Mouse (Mus musculus): ENCODE measurements at regions not wholly inside any gene's neighbourhood (a gene's known extent, or its start where the extent isn't known, plus 50 kb on each side); places are given as distances from the start of the nearest gene placed in this dataset.

DNA sequence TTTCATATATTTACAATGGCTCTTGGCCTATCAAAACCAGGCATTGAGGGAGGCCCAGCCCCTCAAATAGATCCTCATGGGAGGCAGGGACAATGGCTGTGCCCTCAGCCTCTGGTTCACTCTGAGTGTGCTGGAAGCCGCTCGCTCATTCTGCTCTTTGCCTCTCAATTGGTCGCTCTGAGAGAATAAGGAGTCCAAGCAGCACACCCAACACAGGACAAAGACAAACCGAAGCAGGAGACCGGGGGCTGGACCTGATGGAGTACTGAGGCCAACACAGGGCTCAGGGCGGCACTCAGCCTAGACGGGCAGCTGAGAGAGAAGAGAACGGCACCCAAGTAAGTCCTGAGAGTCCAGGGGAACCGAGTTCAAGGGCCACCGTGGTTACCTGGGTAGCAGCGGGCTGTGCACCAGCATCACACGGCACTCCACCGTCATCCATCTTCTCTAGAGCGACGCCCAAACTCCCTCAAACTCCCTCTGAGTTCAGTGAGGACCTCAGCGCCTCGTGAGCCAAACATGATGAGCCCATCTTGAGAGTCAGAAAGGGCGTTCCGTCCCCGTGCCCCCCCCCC is 145.8 kb downstream of the Setd4 start:
- DNase-seq (ENCODE audit: low spot score) = no peak

GRCm38 (mm10) chr16:93456706-93457425 is 147.0 kb downstream of the Setd4 start:
- no peak for DNase-seq (ENCODE audit: low spot score)

DNA sequence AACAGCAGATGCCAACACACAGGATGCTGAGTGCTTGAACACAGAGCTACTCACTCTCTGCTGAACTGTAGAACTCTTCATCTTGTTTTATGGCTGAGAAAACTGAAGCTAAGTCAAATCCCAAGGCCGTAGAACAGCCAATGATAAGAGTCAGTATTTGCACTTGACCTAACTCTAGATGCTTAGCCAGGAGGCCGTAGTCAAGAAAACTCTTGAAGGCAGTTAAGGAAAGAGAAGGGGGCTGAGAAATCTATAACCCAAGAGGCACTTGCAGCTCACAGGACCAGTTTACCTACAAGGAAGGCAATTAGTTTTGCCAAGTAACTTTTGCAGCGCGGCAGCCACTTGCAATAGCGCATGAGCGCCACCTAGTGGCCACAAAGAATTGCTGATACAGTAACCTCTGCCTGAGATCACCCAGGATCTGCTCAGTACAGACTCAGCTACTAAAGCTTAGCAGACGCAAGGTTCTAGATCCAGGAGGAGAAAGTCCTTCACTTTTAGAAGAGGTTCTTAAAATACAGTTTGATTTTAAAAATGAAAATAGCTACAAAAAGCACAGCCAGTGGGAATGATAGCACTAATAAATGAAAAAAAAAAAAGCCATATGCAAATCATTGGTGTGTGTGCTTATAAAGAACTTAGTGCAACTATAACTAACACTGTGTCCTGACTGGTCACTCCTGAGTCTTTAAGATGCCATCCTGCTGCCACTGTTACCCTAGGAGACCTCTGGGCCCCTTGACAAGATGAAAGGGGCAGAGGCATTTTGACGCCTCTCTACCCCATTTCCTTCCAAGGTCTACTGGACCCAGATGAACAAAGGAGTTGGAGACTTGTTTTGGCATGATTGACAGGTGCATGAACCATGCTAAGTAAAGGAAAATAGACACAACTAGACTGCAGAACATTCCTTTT is 149.5 kb downstream of the Setd4 start:
- peak; percentile 51 for DNase-seq (ENCODE audit: low spot score)

- DNase-seq (ENCODE audit: low spot score) = no peak
Measured at GRCm38 (mm10) chr16:93453056-93453455, 150.8 kb downstream of the Setd4 start.

GRCm38 (mm10) chr16:93450896-93451295 is 153.0 kb downstream of the Setd4 start:
- DNase-seq (ENCODE audit: low spot score) = no peak

- DNase-seq (ENCODE audit: low spot score) = no peak
Measured at GRCm38 (mm10) chr16:93449925-93450324, 153.9 kb downstream of the Setd4 start.

DNA sequence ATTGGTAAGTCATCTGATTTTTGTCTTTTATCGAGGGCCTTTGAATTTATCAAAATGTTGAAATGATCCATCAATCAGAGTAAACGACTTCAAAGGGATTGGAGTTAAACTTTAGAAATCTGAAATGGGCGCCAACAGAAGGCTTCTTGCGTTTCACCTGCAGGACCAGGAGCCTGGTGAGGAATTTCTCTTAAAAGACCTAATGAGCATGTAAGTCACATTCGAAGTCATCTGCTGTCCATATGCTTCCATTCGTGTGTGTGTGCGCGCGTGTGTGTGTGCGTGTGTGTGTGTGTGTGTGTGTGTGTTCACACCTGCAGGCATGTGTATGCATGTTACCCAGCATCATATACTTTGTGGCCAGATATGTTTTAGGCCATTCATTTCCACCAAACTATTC is 155.7 kb downstream of the Setd4 start:
- DNase-seq (ENCODE audit: low spot score) = no peak

- DNase-seq (ENCODE audit: low spot score) = no peak
Measured at GRCm38 (mm10) chr16:93446970-93447369, 156.9 kb downstream of the Setd4 start.

DNA sequence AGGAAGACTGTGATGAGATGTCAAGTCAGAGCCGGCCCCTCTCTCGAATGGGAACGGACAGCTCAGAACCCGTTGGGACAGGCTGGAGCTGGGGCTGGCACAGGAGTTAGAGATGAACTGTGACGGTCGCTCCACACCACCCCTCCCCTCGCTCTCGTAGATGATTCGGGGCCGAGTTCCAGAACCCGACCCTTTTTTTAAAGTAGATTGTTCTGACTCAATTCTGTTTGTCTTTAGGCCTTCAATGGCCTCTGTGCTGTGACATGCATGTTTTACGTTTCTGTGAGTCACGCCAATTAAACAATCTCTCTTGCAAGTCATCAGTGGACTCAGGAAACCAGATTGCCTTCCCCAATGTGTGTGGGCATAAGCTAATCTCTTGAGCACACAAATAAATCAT is 157.7 kb downstream of the Setd4 start:
- DNase-seq (ENCODE audit: low spot score) = no peak

- no peak for DNase-seq (ENCODE audit: low spot score)
Measured at GRCm38 (mm10) chr16:93442837-93443236, 161.0 kb downstream of the Setd4 start.

- DNase-seq (ENCODE audit: low spot score) = no peak
Measured at GRCm38 (mm10) chr16:93437608-93438425, 166.0 kb downstream of the Setd4 start.

DNA sequence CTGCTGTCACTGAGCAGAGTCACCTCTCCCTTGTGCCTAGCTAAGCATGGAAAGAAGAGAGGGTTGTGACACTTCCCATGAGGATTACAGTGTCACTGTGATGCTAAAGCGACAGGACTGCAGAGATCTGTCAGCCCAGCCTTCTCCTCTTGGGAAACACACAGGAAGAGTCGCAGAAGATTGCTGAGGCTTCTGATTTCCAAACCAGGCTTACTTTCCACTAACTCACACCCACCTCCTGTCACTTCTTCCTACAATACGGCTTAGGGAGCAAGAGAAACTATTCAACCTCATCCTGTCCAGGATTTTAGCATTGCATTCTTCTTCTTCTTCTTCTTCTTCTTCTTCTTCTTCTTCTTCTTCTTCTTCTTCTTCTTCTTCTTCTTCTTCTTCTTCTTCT is 167.1 kb downstream of the Setd4 start:
- no peak for DNase-seq (ENCODE audit: low spot score)

- no peak for DNase-seq (ENCODE audit: low spot score)
Measured at GRCm38 (mm10) chr16:93431316-93431715, 172.5 kb downstream of the Setd4 start.

GRCm38 (mm10) chr16:93429324-93429781 is 174.5 kb downstream of the Setd4 start:
- no peak for DNase-seq (ENCODE audit: low spot score)

DNA sequence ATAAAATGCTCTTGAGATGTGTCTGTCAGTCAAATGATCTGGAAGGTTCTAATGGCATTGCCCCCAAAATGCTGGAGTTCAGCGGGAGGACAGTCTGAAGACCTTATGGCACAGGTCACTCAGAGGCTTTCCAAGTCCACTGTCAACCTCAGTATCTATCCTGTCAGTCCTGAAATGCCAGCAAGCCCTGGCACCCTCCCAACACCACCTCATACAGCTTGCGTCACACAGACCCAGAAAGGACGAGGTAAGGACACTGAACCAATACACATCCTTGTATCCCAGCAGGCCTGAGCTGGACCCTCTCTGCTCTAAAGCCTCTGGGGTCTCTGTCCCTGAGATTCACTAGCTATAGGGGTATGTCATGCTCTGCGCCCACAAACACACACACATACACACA is 176.6 kb downstream of the Setd4 start:
- DNase-seq (ENCODE audit: low spot score) = no peak

- no peak for DNase-seq (ENCODE audit: low spot score)
Measured at GRCm38 (mm10) chr16:93425731-93426130, 178.1 kb downstream of the Setd4 start.

GRCm38 (mm10) chr16:93423174-93423573 is 180.7 kb downstream of the Setd4 start:
- DNase-seq (ENCODE audit: low spot score) = no peak

GRCm38 (mm10) chr16:93422221-93422620 is 181.6 kb downstream of the Setd4 start:
- DNase-seq (ENCODE audit: low spot score) = no peak

- no peak for DNase-seq (ENCODE audit: low spot score)
Measured at GRCm38 (mm10) chr16:93418246-93418645, 185.6 kb downstream of the Setd4 start.

- DNase-seq (ENCODE audit: low spot score) = no peak
Measured at GRCm38 (mm10) chr16:93417831-93418230, 186.0 kb downstream of the Setd4 start.

DNA sequence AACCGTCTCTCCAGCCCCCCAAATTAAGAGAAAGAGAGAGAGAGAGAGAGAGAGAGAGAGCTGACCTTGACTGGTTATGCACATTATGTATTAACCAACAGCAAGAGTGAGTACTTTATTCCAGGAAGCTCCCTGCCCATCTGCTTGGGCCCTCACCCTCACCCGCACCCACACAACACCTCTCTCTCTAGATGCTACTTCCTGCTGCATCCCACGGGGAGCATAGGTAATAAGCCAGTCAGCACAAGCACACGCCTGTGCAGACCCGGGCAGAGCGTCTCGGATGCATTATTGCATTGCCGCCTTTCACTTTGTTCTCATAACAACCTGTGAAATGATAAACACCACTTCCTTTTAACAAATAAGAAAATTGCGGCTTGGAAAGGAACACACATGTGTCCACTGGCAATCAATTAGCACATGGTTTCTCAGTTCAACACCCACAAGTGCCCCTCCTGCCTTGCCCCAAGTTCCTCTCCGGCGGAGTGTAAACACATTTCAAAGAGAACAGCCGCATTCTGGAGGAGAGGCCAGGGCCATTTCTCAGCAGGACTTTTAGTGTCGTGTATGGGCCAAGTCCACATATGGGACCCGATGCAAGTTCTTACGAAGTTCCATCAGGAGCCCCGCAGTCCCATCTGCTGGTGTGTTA is 211.7 kb downstream of the Setd4 start:
- DNase-seq (ENCODE audit: low spot score) = no peak
